Comparison of ENCODE assay signal across 16 mouse cellular contexts in genomic region chr14:73483516-73484229, GRCm38 (mm10).
"Had no signal": no experiment of that assay in that cellular context is flagged by ENCODE, and none has a peak within 500 bp of the region (broad histone marks: within the 10 kb centered on the region; RNA-seq: fewer than 3 reads in every experiment).

No protein-coding gene starts in this region.

- H3K9ac ChIP-seq: liver, embryonic 15.5 days; midbrain, embryonic 15.5 days; neural tube, embryonic 13.5 days had no signal

- H3K4me2 ChIP-seq: liver, embryonic 11.5 days; liver, embryonic 15.5 days; midbrain, embryonic 11.5 days; midbrain, embryonic 15.5 days; neural tube, embryonic 13.5 days had no signal

- H3K27ac ChIP-seq: liver, embryonic 15.5 days; macrophage; midbrain, embryonic 15.5 days; neural tube, embryonic 13.5 days had no signal

- H3K27me3 ChIP-seq: liver, embryonic 15.5 days; megakaryocyte, embryonic 14.5 days; midbrain, embryonic 15.5 days; neural tube, embryonic 13.5 days had no signal

- H3K9me3 ChIP-seq: liver, embryonic 15.5 days; megakaryocyte, embryonic 14.5 days; midbrain, embryonic 15.5 days; neural tube, embryonic 13.5 days had no signal

- DNase-seq: kidney, adult 8-10 months; kidney, postnatal 25 days; layer of hippocampus, adult 9-11 months; layer of hippocampus, postnatal 36 days; retina, postnatal 1 day; right cerebral cortex, postnatal 14 days; thymus, adult 18-20 months; thymus, postnatal 14 days had no signal

- H3K36me3 ChIP-seq: liver, embryonic 15.5 days; midbrain, embryonic 15.5 days; neural tube, embryonic 13.5 days had no signal

- H3K4me1 ChIP-seq: liver, embryonic 15.5 days; midbrain, embryonic 15.5 days; neural tube, embryonic 13.5 days had no signal

- ATAC-seq: intestine, embryonic 16.5 days; midbrain, embryonic 15.5 days had no signal

- H3K4me3 ChIP-seq: liver, embryonic 15.5 days; megakaryocyte, embryonic 14.5 days; midbrain, embryonic 15.5 days; neural tube, embryonic 13.5 days had no signal
